Mouse (Mus musculus): Measurements from ENCODE around the gene Tmem175. TPM values are rescaled to one million over a fixed set of nuclear protein-coding genes. Genes with fewer than 3 reads are reported as not detected.

Gene Tmem175
- polyA plus RNA-seq, 1 experiment from 2014 or later, result 26.4 TPM

DNA sequence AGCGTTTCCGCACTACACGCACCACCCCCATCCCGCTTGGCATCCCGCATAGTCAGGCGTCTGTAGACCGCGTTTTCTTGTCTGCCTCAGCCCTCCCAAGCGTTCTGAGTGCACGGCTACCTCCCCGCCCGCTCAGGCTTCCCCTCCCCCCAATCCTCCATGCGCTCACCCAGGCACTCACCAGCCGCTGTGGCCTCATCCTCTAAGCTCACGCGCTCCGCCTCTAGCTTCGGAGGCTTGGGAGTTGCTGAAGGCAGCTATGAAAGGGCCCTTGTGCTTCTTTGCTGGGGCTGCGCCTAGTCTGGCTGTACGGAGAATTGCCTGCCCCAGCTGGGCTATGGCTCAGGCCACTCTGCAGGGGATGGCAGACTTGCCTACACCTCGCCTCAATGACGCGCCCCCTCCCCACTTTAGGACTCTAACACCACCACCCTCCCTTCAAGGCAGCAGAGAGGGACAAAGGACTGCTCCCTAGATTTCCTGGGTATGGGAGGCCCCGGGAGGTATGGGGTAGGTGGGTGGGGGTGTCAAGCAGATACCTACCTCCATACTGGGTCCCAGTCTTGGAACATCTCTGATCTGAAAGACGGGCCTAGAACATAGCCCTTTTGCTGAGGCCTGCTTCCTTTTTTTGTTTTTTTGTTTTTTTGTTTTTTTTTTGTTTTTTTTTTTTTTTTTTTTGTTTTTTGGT, 48.2 kb downstream of the Tmem175 start:
- H3K4me1 ChIP-seq (ENCODE audit: insufficient read depth), result 0 out of 2 replicates have a peak, but pooled peaks cover 6% of the 10 kb centered on the region

GRCm38 (mm10) chr5:108678296-108678854, 48.8 kb downstream of the Tmem175 start:
- DNase-seq, result no peak
- H3K9me3 ChIP-seq (ENCODE audit: low read depth, low read length), result no peaks in the 10 kb centered on the region

More for the DNA sequence above, 48.2 kb downstream of the Tmem175 start:
- H3K27ac ChIP-seq (ENCODE audit: low read depth), result peak overlapping the region; percentile 83
- H3K27me3 ChIP-seq (ENCODE audit: insufficient read depth, low read length), result no peaks in the 10 kb centered on the region
- DNase-seq (peak; percentile 81), ATAC-seq (ENCODE audit: insufficient read depth) (peak; percentile 88)
- TF ChIP-seq CTCF (IDR thresholded peaks at IDR 0.05; ENCODE audit: low read depth), result no peak
- peak overlapping the region; percentile 70 for H3K4me2 ChIP-seq
- peaks cover 4% of the 10 kb centered on the region; the same call in 1 of the 2 replicates for H3K36me3 ChIP-seq (ENCODE audit: insufficient read depth)
- WGBS, result 3% methylated on average over 25 of the region's 25 CpGs
- no peaks in the 10 kb centered on the region for H3K9me3 ChIP-seq (ENCODE audit: low read depth, low read length)
- H3K4me3 ChIP-seq (ENCODE audit: low read depth, low read length), result peak overlapping the region; percentile 30
- peak overlapping the region; percentile 52 for H3K9ac ChIP-seq

DNA sequence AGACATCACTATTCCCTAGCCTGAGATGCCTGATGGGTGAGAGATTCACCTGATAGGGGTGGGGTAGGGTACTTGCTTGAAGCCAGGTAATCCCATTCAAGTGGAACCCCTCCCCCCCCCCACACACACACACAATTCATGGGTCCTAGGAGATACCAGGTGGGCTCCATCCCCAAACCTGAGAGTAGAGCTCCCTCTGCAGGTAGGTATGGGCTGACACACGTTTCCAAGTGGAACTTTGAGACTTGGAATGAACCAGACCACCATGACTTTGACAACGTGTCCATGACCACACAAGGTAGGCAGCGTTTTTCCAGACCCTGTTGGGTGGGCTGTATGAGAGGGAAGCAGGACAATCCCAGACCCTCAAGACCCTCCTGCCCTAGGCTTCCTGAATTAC, 50.3 kb downstream of the Tmem175 start:
- Histone ChIP-seq H3K27ac (ENCODE audit: low read depth) (no peak overlapping the region), H3K4me3 (ENCODE audit: low read depth, low read length) (no peak overlapping the region), H3K27me3 (ENCODE audit: insufficient read depth, low read length) (no peaks in the 10 kb centered on the region), H3K36me3 (ENCODE audit: insufficient read depth) (0 out of 2 replicates have a peak, but pooled peaks cover 6% of the 10 kb centered on the region), H3K4me1 (ENCODE audit: insufficient read depth) (0 out of 2 replicates have a peak, but pooled peaks cover 6% of the 10 kb centered on the region), H3K9me3 (ENCODE audit: low read depth, low read length) (no peaks in the 10 kb centered on the region), H3K4me2 (no peak overlapping the region), H3K9ac (no peak overlapping the region)
- DNase-seq (no peak), ATAC-seq (ENCODE audit: insufficient read depth) (no peak)
- WGBS, result 47% methylated on average over 3 of the region's 3 CpGs
- peak; percentile 44 for TF ChIP-seq CTCF (IDR thresholded peaks at IDR 0.05; ENCODE audit: low read depth)

More at GRCm38 (mm10) chr5:108678296-108678854, 48.8 kb downstream of the Tmem175 start:
- Histone ChIP-seq H3K9ac (no peak overlapping the region), H3K27me3 (ENCODE audit: insufficient read depth, low read length) (no peaks in the 10 kb centered on the region), H3K36me3 (ENCODE audit: insufficient read depth) (0 out of 2 replicates have a peak, but pooled peaks cover 5% of the 10 kb centered on the region), H3K4me2 (no peak overlapping the region), H3K27ac (ENCODE audit: low read depth) (no peak overlapping the region), H3K4me1 (ENCODE audit: insufficient read depth) (0 out of 2 replicates have a peak, but pooled peaks cover 6% of the 10 kb centered on the region), H3K4me3 (ENCODE audit: low read depth, low read length) (no peak overlapping the region)
- ATAC-seq (ENCODE audit: insufficient read depth), result no peak
- no peak for TF ChIP-seq CTCF (IDR thresholded peaks at IDR 0.05; ENCODE audit: low read depth)
- WGBS, result 86% methylated on average over 6 of the region's 6 CpGs

DNA sequence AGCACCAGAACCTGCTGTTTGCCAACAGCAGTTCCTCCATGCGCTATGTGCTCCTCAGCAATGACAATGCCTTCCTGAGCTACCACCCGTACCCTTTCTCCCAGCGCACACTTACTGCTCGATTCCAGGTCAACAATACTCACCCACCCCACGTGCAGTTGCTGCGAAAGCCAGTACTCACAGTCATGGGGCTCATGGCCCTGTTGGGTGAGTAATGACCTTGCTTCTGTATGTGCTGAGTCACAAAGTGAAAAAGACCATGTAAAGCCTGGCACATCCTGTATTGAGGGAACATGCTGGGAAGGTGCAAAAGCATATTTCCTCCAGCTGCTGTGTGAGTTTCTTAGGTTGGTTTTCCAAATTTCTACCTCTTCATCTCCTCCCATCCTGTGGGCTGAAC, 51.3 kb downstream of the Tmem175 start:
- Histone ChIP-seq H3K27me3 (ENCODE audit: insufficient read depth, low read length) (no peaks in the 10 kb centered on the region), H3K9me3 (ENCODE audit: low read depth, low read length) (no peaks in the 10 kb centered on the region), H3K4me1 (ENCODE audit: insufficient read depth) (0 out of 2 replicates have a peak, but pooled peaks cover 6% of the 10 kb centered on the region), H3K9ac (no peak overlapping the region), H3K27ac (ENCODE audit: low read depth) (no peak overlapping the region), H3K4me2 (no peak overlapping the region), H3K4me3 (ENCODE audit: low read depth, low read length) (no peak overlapping the region), H3K36me3 (ENCODE audit: insufficient read depth) (0 out of 2 replicates have a peak, but pooled peaks cover 6% of the 10 kb centered on the region)
- 90% methylated on average over 6 of the region's 6 CpGs for WGBS
- ATAC-seq (ENCODE audit: insufficient read depth), result no peak
- no peak for TF ChIP-seq CTCF (IDR thresholded peaks at IDR 0.05; ENCODE audit: low read depth)
- DNase-seq, result no peak

DNA sequence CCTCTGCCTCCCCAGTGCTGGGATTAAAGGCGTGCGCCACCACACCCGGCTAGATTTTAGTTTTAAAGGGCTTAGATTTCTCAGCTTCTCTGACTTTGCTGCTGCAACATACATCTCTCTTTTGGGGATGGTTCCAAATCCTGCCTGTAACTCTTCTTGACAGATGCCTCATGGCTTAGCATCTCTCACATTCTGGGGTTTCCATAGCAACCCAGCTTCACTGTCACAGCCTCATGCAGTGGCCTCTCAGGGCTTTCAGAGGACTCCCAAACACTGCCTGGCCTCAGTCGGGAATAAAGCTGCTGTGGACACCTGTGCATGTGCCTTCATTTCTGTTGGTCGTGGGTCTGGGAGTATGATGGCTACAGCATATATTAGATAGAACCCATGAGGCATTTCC, 59.5 kb downstream of the Tmem175 start:
- Histone ChIP-seq H3K27me3 (ENCODE audit: insufficient read depth, low read length) (no peaks in the 10 kb centered on the region), H3K27ac (ENCODE audit: low read depth) (no peak overlapping the region), H3K36me3 (ENCODE audit: insufficient read depth) (no peaks in the 10 kb centered on the region), H3K4me2 (no peak overlapping the region), H3K9me3 (ENCODE audit: low read depth, low read length) (no peaks in the 10 kb centered on the region), H3K4me1 (ENCODE audit: insufficient read depth) (0 out of 2 replicates have a peak, but pooled peaks cover 4% of the 10 kb centered on the region), H3K4me3 (ENCODE audit: low read depth, low read length) (no peak overlapping the region), H3K9ac (no peak overlapping the region)
- WGBS, result 68% methylated on average over 5 of the region's 5 CpGs
- DNase-seq (no peak), ATAC-seq (ENCODE audit: insufficient read depth) (no peak)
- no peak for TF ChIP-seq CTCF (IDR thresholded peaks at IDR 0.05; ENCODE audit: low read depth)

GRCm38 (mm10) chr5:108691152-108691551, 61.6 kb downstream of the Tmem175 start:
- H3K9ac ChIP-seq, result no peak overlapping the region
- H3K4me1 ChIP-seq (ENCODE audit: insufficient read depth), result 0 out of 2 replicates have a peak, but pooled peaks cover 8% of the 10 kb centered on the region
- H3K27ac ChIP-seq (ENCODE audit: low read depth), result no peak overlapping the region
- no peaks in the 10 kb centered on the region for H3K9me3 ChIP-seq (ENCODE audit: low read depth, low read length)
- no peaks in the 10 kb centered on the region for H3K27me3 ChIP-seq (ENCODE audit: insufficient read depth, low read length)
- 0 out of 2 replicates have a peak, but pooled peaks cover 2% of the 10 kb centered on the region for H3K36me3 ChIP-seq (ENCODE audit: insufficient read depth)
- peak; percentile 30 for DNase-seq
- no peak overlapping the region for H3K4me3 ChIP-seq (ENCODE audit: low read depth, low read length)
- H3K4me2 ChIP-seq, result no peak overlapping the region
- no peak for ATAC-seq (ENCODE audit: insufficient read depth)
- peak; percentile 32 for TF ChIP-seq CTCF (IDR thresholded peaks at IDR 0.05; ENCODE audit: low read depth)
- WGBS, result 62% methylated on average over 4 of the region's 4 CpGs

DNA sequence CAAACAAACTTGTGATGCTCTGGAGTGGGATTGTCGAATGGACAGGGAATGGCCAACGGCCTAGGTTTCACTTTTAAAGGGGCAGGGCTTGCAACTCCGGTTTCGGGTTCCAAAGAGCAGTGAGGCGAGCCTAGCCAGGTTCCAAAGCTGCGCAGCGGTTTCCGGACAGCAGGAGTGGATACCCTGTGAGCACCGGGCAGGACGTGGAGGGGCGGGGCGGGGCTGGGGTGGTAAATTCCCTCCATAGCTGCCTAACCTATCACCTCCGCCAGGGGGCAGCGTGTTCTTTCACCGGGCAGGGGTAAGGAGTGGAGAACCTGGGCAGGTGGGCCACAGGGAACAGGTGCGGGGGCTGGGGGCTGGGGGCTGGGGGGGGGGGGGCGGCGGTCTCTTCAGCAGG, 62.7 kb downstream of the Tmem175 start, which contains the start of gene Fgfrl1:
Gene Fgfrl1 (plus strand): TSS at position 112 of the 400 bp plus-strand sequence.
- peak within 1 kb of the TSS; percentile 75 for H3K4me2 ChIP-seq
- DNase-seq (peak; percentile 69), ATAC-seq (ENCODE audit: insufficient read depth) (no peak)
- WGBS, result 0% methylated on average over 16 of the region's 18 CpGs
- peak within 1 kb of the TSS; percentile 80 for H3K9ac ChIP-seq
- H3K9me3 ChIP-seq (ENCODE audit: low read depth, low read length), result no peaks in the 10 kb centered on the region
- H3K4me3 ChIP-seq (ENCODE audit: low read depth, low read length), result peak within 1 kb of the TSS; percentile 80
- peak; percentile 64 for TF ChIP-seq CTCF (IDR thresholded peaks at IDR 0.05; ENCODE audit: low read depth)
- 0 out of 2 replicates have a peak, but pooled peaks cover 2% of the 10 kb centered on the region for H3K36me3 ChIP-seq (ENCODE audit: insufficient read depth)
- H3K27ac ChIP-seq (ENCODE audit: low read depth), result no peak within 1 kb of the TSS
- H3K4me1 ChIP-seq (ENCODE audit: insufficient read depth), result peaks cover 15% of the 10 kb centered on the region; the same call in 1 of the 2 replicates
- no peaks in the 10 kb centered on the region for H3K27me3 ChIP-seq (ENCODE audit: insufficient read depth, low read length)
